Mouse (Mus musculus) liver, embryonic 11.5 days (tissue): ENCODE data around the gene Thbs3. TPM values are rescaled to one million over a fixed set of nuclear protein-coding genes. Genes with fewer than 3 reads are reported as not detected.

Source experiments
- microRNA counts: library from miRNA; unstranded; fragments of <30 nt; microRNA quantifications from one replicate; lab custom pipeline; 2015
- microRNA-seq: library from miRNA; unstranded; fragments of <30 nt; microRNA quantifications from one replicate; pipeline ENCODE4, GENCODE M21; 2017; ENCODE audit warnings: borderline number of aligned reads
- polyA plus RNA-seq: library from polyadenylated mRNA; unstranded; fragments of >200 nt; fragmentation: Nextera tagmentation; extraction: Ambion mirVana; gene quantifications from 2 replicates; pipeline ENCODE4 v1.2.1, GENCODE M21; 2014

The Thbs3 gene
- polyA plus RNA-seq, 1 experiment from 2014 or later = 5.9 TPM

MicroRNAs within 50 kb of the gene (microRNA counts, 519-probe panel; counts per million panel counts)
- not detected for microRNA mmu-miR-92b (lab: Ali Mortazavi, UCI)

Small RNA genes within 50 kb of the gene (microRNA-seq; reads per million reads assigned to microRNA genes)
- 242 reads per million, percentile 58 among the genes with 10 or more reads in this experiment for gene Mir92b

Other genes with a start within 250 kb of the Thbs3 start
- gene Rusc1, start 121.9 kb upstream of the Thbs3 start, polyA plus RNA-seq = 11.3 and 11.7 TPM in 2 replicates
- 0.14 TPM in 1 of 2 replicates, not detected in the other for gene Gm43738, start 114.1 kb upstream of the Thbs3 start, polyA plus RNA-seq
- gene Fdps, start 113.2 kb upstream of the Thbs3 start, polyA plus RNA-seq = 284 and 300 TPM in 2 replicates
- 117 and 144 TPM in 2 replicates for gene Pklr, start 79.0 kb upstream of the Thbs3 start, polyA plus RNA-seq
- gene Hcn3, start 55.0 kb upstream of the Thbs3 start, polyA plus RNA-seq = 1.2 and 1.6 TPM in 2 replicates
- gene Clk2, start 50.4 kb upstream of the Thbs3 start, polyA plus RNA-seq = 18.8 and 22.8 TPM in 2 replicates
- gene Scamp3, start 37.7 kb upstream of the Thbs3 start, polyA plus RNA-seq = 110 and 116 TPM in 2 replicates
- gene Fam189b, start 32.0 kb upstream of the Thbs3 start, polyA plus RNA-seq = 12.7 and 13.5 TPM in 2 replicates
- gene Gba, start 12.3 kb upstream of the Thbs3 start, polyA plus RNA-seq = 38.5 and 42.1 TPM in 2 replicates
- 219 and 241 TPM in 2 replicates for gene Mtx1, start 11.9 kb downstream of the Thbs3 start, polyA plus RNA-seq
- gene Muc1, start 13.9 kb downstream of the Thbs3 start, polyA plus RNA-seq = 0.30 and 0.62 TPM in 2 replicates
- gene Krtcap2, start 30.8 kb downstream of the Thbs3 start, polyA plus RNA-seq = 246 and 251 TPM in 2 replicates
- gene Trim46, start 31.1 kb downstream of the Thbs3 start, polyA plus RNA-seq = 0.97 and 1.7 TPM in 2 replicates
- 106 and 118 TPM in 2 replicates for gene Dpm3, start 44.2 kb downstream of the Thbs3 start, polyA plus RNA-seq
- 25.3 and 31.5 TPM in 2 replicates for gene Slc50a1, start 55.4 kb downstream of the Thbs3 start, polyA plus RNA-seq
- gene Efna1, start 66.0 kb downstream of the Thbs3 start, polyA plus RNA-seq = 11.4 and 11.8 TPM in 2 replicates
- gene Efna3, start 107.8 kb downstream of the Thbs3 start, polyA plus RNA-seq = 2.1 and 3.9 TPM in 2 replicates
- 6.5 and 6.9 TPM in 2 replicates for gene Efna4, start 122.8 kb downstream of the Thbs3 start, polyA plus RNA-seq
- gene Adam15, start 134.8 kb downstream of the Thbs3 start, polyA plus RNA-seq = 19.5 and 23.2 TPM in 2 replicates
- gene Dcst2, start 146.8 kb downstream of the Thbs3 start, polyA plus RNA-seq = 0.10 TPM in 1 of 2 replicates, not detected in the other
- gene Dcst1, start 150.1 kb downstream of the Thbs3 start, polyA plus RNA-seq = not detected in 2 replicates
- gene Zbtb7b, start 179.6 kb downstream of the Thbs3 start, polyA plus RNA-seq = 1.5 and 2.1 TPM in 2 replicates
- not detected in 2 replicates for gene Lenep, start 187.6 kb downstream of the Thbs3 start, polyA plus RNA-seq
- gene Flad1, start 196.7 kb downstream of the Thbs3 start, polyA plus RNA-seq = 34.3 and 37.8 TPM in 2 replicates
- 498 and 502 TPM in 2 replicates for gene Cks1b, start 203.2 kb downstream of the Thbs3 start, polyA plus RNA-seq
- gene Shc1, start 203.3 kb downstream of the Thbs3 start, polyA plus RNA-seq = 72.8 and 75.6 TPM in 2 replicates
- gene Pygo2, start 215.0 kb downstream of the Thbs3 start, polyA plus RNA-seq = 35.5 and 37.7 TPM in 2 replicates
- 8.3 and 8.7 TPM in 2 replicates for gene Pbxip1, start 221.5 kb downstream of the Thbs3 start, polyA plus RNA-seq
- 58.0 and 58.3 TPM in 2 replicates for gene Pmvk, start 239.4 kb downstream of the Thbs3 start, polyA plus RNA-seq